Mouse (Mus musculus) embryonic facial prominence, embryonic 15.5 days (tissue): Measurements from ENCODE around the gene Apln. TPM values are rescaled to one million over a fixed set of nuclear protein-coding genes. Genes with fewer than 3 reads are reported as not detected.

Experiments
- ATAC-seq: fragments of 200-750 bp; cut with Nextera tagmentation; 2 replicates; pipeline ENCODE4 v1.8.0; 2017; ENCODE audit warnings: low read depth, moderate TSS enrichment; ENCODE audit not compliant: insufficient number of reproducible peaks, low FRiP score, low TSS enrichment
- H3K27ac ChIP-seq: fragments of 300-500 bp; sonication (generic); replicated peaks from 2 replicates; pipeline ENCODE4 v1.5.1; 2015; ENCODE audit warnings: mild to moderate bottlenecking, inconsistent platforms
- H3K27me3 ChIP-seq: fragments of 300-500 bp; sonication (generic); 2 replicates; pipeline ENCODE4 v1.6.1; 2015; ENCODE audit warnings: inconsistent platforms
- H3K36me3 ChIP-seq: fragments of 300-500 bp; sonication (generic); 2 replicates; pipeline ENCODE4 v1.6.1; 2015; ENCODE audit warnings: mild to moderate bottlenecking, inconsistent platforms
- H3K4me1 ChIP-seq: fragments of 300-500 bp; sonication (generic); 2 replicates; pipeline ENCODE4 v1.6.1; 2015; ENCODE audit warnings: inconsistent platforms
- H3K4me2 ChIP-seq: fragments of 300-500 bp; sonication (generic); replicated peaks from 2 replicates; pipeline ENCODE4 v1.6.1; 2015; ENCODE audit warnings: mild to moderate bottlenecking, inconsistent platforms
- H3K4me3 ChIP-seq: fragments of 300-500 bp; sonication (generic); replicated peaks from 2 replicates; pipeline ENCODE4 v1.5.1; 2015; ENCODE audit warnings: mild to moderate bottlenecking, inconsistent platforms
- H3K9ac ChIP-seq: fragments of 300-500 bp; sonication (generic); 2 replicates; pipeline ENCODE4 v1.6.1; 2015; ENCODE audit warnings: inconsistent platforms
- H3K9me3 ChIP-seq: fragments of 300-500 bp; sonication (generic); replicated peaks from 2 replicates; pipeline ENCODE4 v1.6.1; 2016; ENCODE audit warnings: inconsistent platforms
- WGBS: fragments of 180-500 bp; shearing (Covaris S2); methylation state at CpG from one replicate; pipeline ENCODE4 v1.1.7; 2015; 5-methylcytosine and 5-hydroxymethylcytosine counted together
- polyA plus RNA-seq: library from polyadenylated mRNA; unstranded; fragments of >200 nt; fragmentation: Nextera tagmentation; extraction: Ambion mirVana; gene quantifications from 2 replicates; pipeline ENCODE4 v1.2.1, GENCODE M21; 2015

Apln gene
- polyA plus RNA-seq: 11.2 and 12.3 TPM in 2 replicates

GRCm38 (mm10) chrX:48034144-48035113, at the start of gene Apln:
TSS of gene Apln (minus strand) at chrX:48034853.
- 17% methylated on average over 43 of the region's 73 CpGs for WGBS
- ATAC-seq: peak; percentile 79
- H3K27me3 ChIP-seq: no peaks in the 10 kb centered on the region; the same call in 1 of the 2 replicates
- H3K4me1 ChIP-seq: no peaks in the 10 kb centered on the region; the same call in 1 of the 2 replicates
- H3K4me2 ChIP-seq: peak within 1 kb of the TSS; percentile 72
- no peak within 1 kb of the TSS for H3K9ac ChIP-seq
- H3K36me3 ChIP-seq: no peaks in the 10 kb centered on the region
- peak within 1 kb of the TSS; percentile 34; the same call in 1 of the 2 replicates for H3K27ac ChIP-seq
- H3K4me3 ChIP-seq: peak within 1 kb of the TSS; percentile 48
- no peaks in the 10 kb centered on the region for H3K9me3 ChIP-seq

GRCm38 (mm10) chrX:48082364-48082763, 47.7 kb upstream of the Apln start:
- Histone ChIP-seq H3K36me3 (no peaks in the 10 kb centered on the region), H3K9ac (no peak overlapping the region), H3K4me1 (no peaks in the 10 kb centered on the region), H3K27ac (no peak overlapping the region; the same call in 1 of the 2 replicates), H3K27me3 (no peaks in the 10 kb centered on the region), H3K9me3 (no peaks in the 10 kb centered on the region), H3K4me3 (no peak overlapping the region), H3K4me2 (no peak overlapping the region)
- ATAC-seq: no peak
- WGBS: 44% methylated on average over 5 of the region's 5 CpGs

GRCm38 (mm10) chrX:48076806-48077425, 42.3 kb upstream of the Apln start:
- Histone ChIP-seq H3K4me2 (no peak overlapping the region), H3K27ac (no peak overlapping the region), H3K9me3 (no peaks in the 10 kb centered on the region), H3K9ac (no peak overlapping the region), H3K27me3 (peaks cover 4% of the 10 kb centered on the region; the same call in 1 of the 2 replicates), H3K4me3 (no peak overlapping the region), H3K36me3 (no peaks in the 10 kb centered on the region), H3K4me1 (no peaks in the 10 kb centered on the region)
- 54% methylated on average over 4 of the region's 4 CpGs for WGBS
- 0 out of 2 replicates have a peak, but pooled peaks have one; percentile 54 for ATAC-seq

GRCm38 (mm10) chrX:48074691-48075090, 40.0 kb upstream of the Apln start:
- 87% methylated on average over 3 of the region's 3 CpGs for WGBS
- Histone ChIP-seq H3K9me3 (no peaks in the 10 kb centered on the region), H3K4me1 (no peaks in the 10 kb centered on the region), H3K4me2 (no peak overlapping the region), H3K27ac (no peak overlapping the region), H3K27me3 (peaks cover 4% of the 10 kb centered on the region; the same call in 1 of the 2 replicates), H3K36me3 (no peaks in the 10 kb centered on the region), H3K4me3 (no peak overlapping the region), H3K9ac (no peak overlapping the region)
- no peak for ATAC-seq

GRCm38 (mm10) chrX:48072401-48072800, 37.7 kb upstream of the Apln start:
- no peaks in the 10 kb centered on the region for H3K4me1 ChIP-seq
- no peak overlapping the region for H3K4me2 ChIP-seq
- H3K9ac ChIP-seq: no peak overlapping the region
- H3K27ac ChIP-seq: no peak overlapping the region
- no peaks in the 10 kb centered on the region for H3K9me3 ChIP-seq
- peaks cover 4% of the 10 kb centered on the region; the same call in 1 of the 2 replicates for H3K27me3 ChIP-seq
- ATAC-seq: no peak
- WGBS: 38% methylated on average over 5 of the region's 5 CpGs
- H3K36me3 ChIP-seq: no peaks in the 10 kb centered on the region
- H3K4me3 ChIP-seq: no peak overlapping the region

GRCm38 (mm10) chrX:48071961-48072360, 37.3 kb upstream of the Apln start:
- H3K9ac ChIP-seq: no peak overlapping the region
- no peak overlapping the region for H3K4me3 ChIP-seq
- H3K4me1 ChIP-seq: no peaks in the 10 kb centered on the region
- ATAC-seq: no peak
- no peak overlapping the region for H3K27ac ChIP-seq
- 40% methylated on average over 3 of the region's 3 CpGs for WGBS
- peaks cover 4% of the 10 kb centered on the region; the same call in 1 of the 2 replicates for H3K27me3 ChIP-seq
- H3K4me2 ChIP-seq: no peak overlapping the region
- H3K9me3 ChIP-seq: no peaks in the 10 kb centered on the region
- H3K36me3 ChIP-seq: no peaks in the 10 kb centered on the region

GRCm38 (mm10) chrX:48066891-48067290, 32.2 kb upstream of the Apln start:
- Histone ChIP-seq H3K4me3 (no peak overlapping the region), H3K36me3 (no peaks in the 10 kb centered on the region), H3K9me3 (no peaks in the 10 kb centered on the region), H3K4me2 (no peak overlapping the region), H3K27ac (no peak overlapping the region), H3K9ac (no peak overlapping the region), H3K4me1 (no peaks in the 10 kb centered on the region), H3K27me3 (no peaks in the 10 kb centered on the region; the same call in 1 of the 2 replicates)
- ATAC-seq: no peak
- 68% methylated on average over 3 of the region's 3 CpGs for WGBS

GRCm38 (mm10) chrX:48064166-48064853, 29.7 kb upstream of the Apln start:
- H3K4me1 ChIP-seq: no peaks in the 10 kb centered on the region
- no peaks in the 10 kb centered on the region for H3K9me3 ChIP-seq
- H3K4me2 ChIP-seq: no peak overlapping the region
- H3K27ac ChIP-seq: no peak overlapping the region
- H3K36me3 ChIP-seq: no peaks in the 10 kb centered on the region
- H3K4me3 ChIP-seq: no peak overlapping the region
- no peaks in the 10 kb centered on the region; the same call in 1 of the 2 replicates for H3K27me3 ChIP-seq
- ATAC-seq: no peak
- H3K9ac ChIP-seq: no peak overlapping the region
- WGBS: 32% methylated on average over 5 of the region's 5 CpGs

GRCm38 (mm10) chrX:48062481-48062880, 27.8 kb upstream of the Apln start:
- no peak overlapping the region for H3K4me3 ChIP-seq
- no peaks in the 10 kb centered on the region for H3K36me3 ChIP-seq
- H3K9ac ChIP-seq: no peak overlapping the region
- no peaks in the 10 kb centered on the region for H3K9me3 ChIP-seq
- no peaks in the 10 kb centered on the region; the same call in 1 of the 2 replicates for H3K27me3 ChIP-seq
- no peak overlapping the region for H3K4me2 ChIP-seq
- no peaks in the 10 kb centered on the region for H3K4me1 ChIP-seq
- WGBS: 65% methylated on average over 4 of the region's 4 CpGs
- H3K27ac ChIP-seq: no peak overlapping the region
- no peak for ATAC-seq

GRCm38 (mm10) chrX:48054186-48055015, 19.7 kb upstream of the Apln start:
- Histone ChIP-seq H3K4me1 (no peaks in the 10 kb centered on the region), H3K27me3 (no peaks in the 10 kb centered on the region), H3K36me3 (no peaks in the 10 kb centered on the region), H3K27ac (no peak overlapping the region), H3K9ac (no peak overlapping the region), H3K4me2 (peak overlapping the region; percentile 54), H3K9me3 (no peaks in the 10 kb centered on the region), H3K4me3 (peak overlapping the region; percentile 36)
- peak; percentile 63; the same call in 1 of the 2 replicates for ATAC-seq
- WGBS: 30% methylated on average over 31 of the region's 31 CpGs
